Mouse (Mus musculus): Measurements from ENCODE around the gene Gm38655. TPM values are rescaled to one million over a fixed set of nuclear protein-coding genes. Genes with fewer than 3 reads are reported as not detected.
"Not testable (repeated sequence)": the region's sequence is repeated elsewhere in the genome, so short reads cannot be mapped to it uniquely, and the experiment has no call there.

The Gm38655 gene
- polyA plus RNA-seq, 1 experiment from 2014 or later: not detected

- WGBS: 81% methylated on average over 7 of the region's 7 CpGs
- H3K36me3 ChIP-seq: peaks cover 37% of the 10 kb centered on the region
- H3K27me3 ChIP-seq: no peaks in the 10 kb centered on the region
- H3K4me3 ChIP-seq (replicated peaks): no peak overlapping the region
- no peak overlapping the region for H3K4me2 ChIP-seq (replicated peaks)
- no peak overlapping the region for H3K27ac ChIP-seq
- H3K9me3 ChIP-seq: no peaks in the 10 kb centered on the region
- no peak for ATAC-seq
- no peak overlapping the region; the same call in 1 of the 2 replicates for H3K9ac ChIP-seq (replicated peaks)
- H3K4me1 ChIP-seq (replicated peaks): no peaks in the 10 kb centered on the region
Measured at GRCm38 (mm10) chr17:25163387-25163786, 11.9 kb downstream of the Gm38655 start.

- no peaks in the 10 kb centered on the region for H3K4me1 ChIP-seq (replicated peaks)
- no peak for ATAC-seq
- peaks cover 48% of the 10 kb centered on the region for H3K36me3 ChIP-seq
- no peaks in the 10 kb centered on the region for H3K27me3 ChIP-seq
- H3K4me2 ChIP-seq (replicated peaks): no peak within 1 kb of the TSS
- H3K9me3 ChIP-seq: no peaks in the 10 kb centered on the region
- no peak within 1 kb of the TSS for H3K27ac ChIP-seq
- H3K9ac ChIP-seq (replicated peaks): no peak within 1 kb of the TSS; the same call in 1 of the 2 replicates
- H3K4me3 ChIP-seq (replicated peaks): no peak within 1 kb of the TSS
- WGBS: 94% methylated on average over 1 of the region's 1 CpGs
Measured at GRCm38 (mm10) chr17:25162161-25162560, 13.1 kb downstream of the Gm38655 start, which contains the start of gene Ccdc154. Gene Ccdc154 (plus strand): TSS chr17:25162461.

- Histone ChIP-seq H3K4me3 (replicated peaks) (no peak overlapping the region), H3K27ac (no peak overlapping the region), H3K9me3 (no peaks in the 10 kb centered on the region), H3K4me2 (replicated peaks) (no peak overlapping the region), H3K36me3 (peaks cover 26% of the 10 kb centered on the region), H3K27me3 (no peaks in the 10 kb centered on the region), H3K4me1 (replicated peaks) (peaks cover 9% of the 10 kb centered on the region), H3K9ac (replicated peaks) (no peak overlapping the region)
- ATAC-seq: no peak
- 70% methylated on average over 4 of the region's 4 CpGs for WGBS
Measured at GRCm38 (mm10) chr17:25139960-25140359, 35.3 kb downstream of the Gm38655 start.

GRCm38 (mm10) chr17:25138803-25139202, 36.5 kb downstream of the Gm38655 start:
- no peaks in the 10 kb centered on the region for H3K9me3 ChIP-seq
- no peak overlapping the region for H3K27ac ChIP-seq
- H3K9ac ChIP-seq (replicated peaks): 0 out of 2 replicates have a peak overlapping the region, but pooled peaks have one; percentile 23
- peaks cover 18% of the 10 kb centered on the region for H3K4me1 ChIP-seq (replicated peaks)
- 100% methylated on average over 1 of the region's 1 CpGs for whole genome bisulfite sequencing
- no peaks in the 10 kb centered on the region for H3K27me3 ChIP-seq
- H3K4me2 ChIP-seq (replicated peaks): no peak overlapping the region
- no peak for ATAC-seq
- no peak overlapping the region for H3K4me3 ChIP-seq (replicated peaks)
- H3K36me3 ChIP-seq: peaks cover 18% of the 10 kb centered on the region

GRCm38 (mm10) chr17:25135622-25136021, 39.6 kb downstream of the Gm38655 start:
- H3K9ac ChIP-seq (replicated peaks): no peak overlapping the region; the same call in 1 of the 2 replicates
- no peak for ATAC-seq
- no peaks in the 10 kb centered on the region for H3K9me3 ChIP-seq
- H3K4me3 ChIP-seq (replicated peaks): no peak overlapping the region
- WGBS: 90% methylated on average over 6 of the region's 6 CpGs
- H3K4me1 ChIP-seq (replicated peaks): peaks cover 22% of the 10 kb centered on the region
- peaks cover 12% of the 10 kb centered on the region for H3K36me3 ChIP-seq
- no peaks in the 10 kb centered on the region for H3K27me3 ChIP-seq
- no peak overlapping the region for H3K27ac ChIP-seq
- no peak overlapping the region for H3K4me2 ChIP-seq (replicated peaks)

- H3K9ac ChIP-seq (replicated peaks): peak within 1 kb of the TSS; percentile 87
- peak within 1 kb of the TSS; percentile 45 for H3K27ac ChIP-seq
- H3K27me3 ChIP-seq: no peaks in the 10 kb centered on the region
- H3K4me3 ChIP-seq (replicated peaks): peak within 1 kb of the TSS; percentile 85
- WGBS: under 1% methylated on average over 40 of the region's 40 CpGs
- no peaks in the 10 kb centered on the region for H3K9me3 ChIP-seq
- peaks cover 22% of the 10 kb centered on the region for H3K4me1 ChIP-seq (replicated peaks)
- ATAC-seq: peak; percentile 94
- H3K4me2 ChIP-seq (replicated peaks): peak within 1 kb of the TSS; percentile 87
- peaks cover 6% of the 10 kb centered on the region; the same call in 1 of the 2 replicates for H3K36me3 ChIP-seq
Measured at GRCm38 (mm10) chr17:25133275-25133698, 42.0 kb downstream of the Gm38655 start, which contains the start of gene Clcn7. Gene Clcn7 (plus strand): TSS chr17:25133391.

- no peak overlapping the region for H3K9ac ChIP-seq (replicated peaks)
- ATAC-seq: no peak
- no peak overlapping the region for H3K4me3 ChIP-seq (replicated peaks)
- H3K4me1 ChIP-seq (replicated peaks): peaks cover 13% of the 10 kb centered on the region
- H3K27ac ChIP-seq: no peak overlapping the region
- WGBS: 88% methylated on average over 1 of the region's 1 CpGs
- no peaks in the 10 kb centered on the region for H3K36me3 ChIP-seq
- H3K4me2 ChIP-seq (replicated peaks): no peak overlapping the region
- no peaks in the 10 kb centered on the region for H3K9me3 ChIP-seq
- no peaks in the 10 kb centered on the region for H3K27me3 ChIP-seq
Measured at GRCm38 (mm10) chr17:25130060-25130459, 45.2 kb downstream of the Gm38655 start.

GRCm38 (mm10) chr17:25127681-25128080, 47.6 kb downstream of the Gm38655 start:
- H3K4me3 ChIP-seq (replicated peaks): no peak overlapping the region
- 77% methylated on average over 9 of the region's 9 CpGs for WGBS
- H3K27ac ChIP-seq: no peak overlapping the region
- no peak overlapping the region for H3K9ac ChIP-seq (replicated peaks)
- ATAC-seq: no peak
- no peaks in the 10 kb centered on the region for H3K9me3 ChIP-seq
- no peak overlapping the region for H3K4me2 ChIP-seq (replicated peaks)
- peaks cover under 1% of the 10 kb centered on the region; the same call in 1 of the 2 replicates for H3K27me3 ChIP-seq
- no peaks in the 10 kb centered on the region for H3K36me3 ChIP-seq
- no peaks in the 10 kb centered on the region for H3K4me1 ChIP-seq (replicated peaks)

- Histone ChIP-seq H3K27ac (no peak overlapping the region), H3K4me3 (replicated peaks) (no peak overlapping the region), H3K9ac (replicated peaks) (no peak overlapping the region), H3K27me3 (peaks cover 2% of the 10 kb centered on the region; the same call in 1 of the 2 replicates), H3K4me2 (replicated peaks) (no peak overlapping the region), H3K9me3 (no peaks in the 10 kb centered on the region), H3K36me3 (no peaks in the 10 kb centered on the region), H3K4me1 (replicated peaks) (no peaks in the 10 kb centered on the region)
- 66% methylated on average over 8 of the region's 8 CpGs for WGBS
- ATAC-seq: no peak
Measured at GRCm38 (mm10) chr17:25127079-25127478, 48.2 kb downstream of the Gm38655 start.

- not testable (repeated sequence) for H3K27ac ChIP-seq; H3K36me3 ChIP-seq; H3K9me3 ChIP-seq; H3K9ac ChIP-seq (replicated peaks); H3K4me1 ChIP-seq (replicated peaks); H3K4me3 ChIP-seq (replicated peaks); H3K4me2 ChIP-seq (replicated peaks); ATAC-seq; H3K27me3 ChIP-seq
- 75% methylated on average over 3 of the region's 3 CpGs for WGBS
Measured at GRCm38 (mm10) chr17:25125442-25126060, 49.7 kb downstream of the Gm38655 start.

- no peaks in the 10 kb centered on the region for H3K9me3 ChIP-seq
- no peak overlapping the region for H3K9ac ChIP-seq (replicated peaks)
- H3K4me2 ChIP-seq (replicated peaks): no peak overlapping the region
- no peak overlapping the region for H3K4me3 ChIP-seq (replicated peaks)
- H3K4me1 ChIP-seq (replicated peaks): no peaks in the 10 kb centered on the region
- H3K27me3 ChIP-seq: peaks cover 7% of the 10 kb centered on the region; the same call in 1 of the 2 replicates
- no peak for ATAC-seq
- no peak overlapping the region for H3K27ac ChIP-seq
- no peaks in the 10 kb centered on the region for H3K36me3 ChIP-seq
- 26% methylated on average over 7 of the region's 7 CpGs for WGBS
Measured at GRCm38 (mm10) chr17:25123979-25124378, 51.3 kb downstream of the Gm38655 start.
